Mouse (Mus musculus) right cerebral cortex, postnatal 14 days (tissue): ENCODE results near the gene Gm5965.
"Not testable (repeated sequence)": the region's sequence is repeated elsewhere in the genome, so short reads cannot be mapped to it uniquely, and the experiment has no call there.

Experiments used
- DNase-seq: peaks from one replicate; pipeline ENCODE4 v3.0.0; 2022

Gm5965 gene

GRCm38 (mm10) chr16:88777596-88777995 is at the start of gene Gm5965:
Gene Gm5965, plus strand, starts transcription at chr16:88777896.
- DNase-seq: no peak

DNA sequence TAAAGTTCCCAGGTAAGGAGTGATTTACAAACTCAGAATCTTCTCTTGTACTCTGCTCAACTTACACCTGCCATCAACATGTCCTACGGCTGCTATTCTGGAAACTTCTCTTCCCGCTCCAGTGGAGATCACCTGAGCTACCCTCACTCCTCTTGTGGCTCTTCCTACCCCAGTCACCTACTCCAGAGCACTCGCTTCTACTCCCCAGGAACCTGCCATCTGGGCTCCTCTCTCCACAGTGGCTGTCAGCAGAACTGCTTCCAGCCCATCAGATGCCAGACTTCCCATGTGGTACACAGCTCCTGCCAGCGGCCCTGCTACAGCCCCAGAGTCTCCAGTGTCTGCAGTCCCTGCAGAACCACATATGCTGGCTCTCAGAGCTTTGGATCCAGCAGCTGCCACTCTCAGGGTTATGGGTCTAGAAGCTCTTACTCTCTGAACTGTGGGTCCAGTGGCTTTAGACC is 48.9 kb upstream of the Gm5965 start, which contains the start of gene Krtap13-1:
Gene Krtap13-1 (plus strand): TSS at position 51 of the 464 bp plus-strand sequence.
- DNase-seq: no peak

- DNase-seq: no peak
These were observed 42.3 kb upstream of the Gm5965 start for GRCm38 (mm10) chr16:88735391-88735790.

DNA sequence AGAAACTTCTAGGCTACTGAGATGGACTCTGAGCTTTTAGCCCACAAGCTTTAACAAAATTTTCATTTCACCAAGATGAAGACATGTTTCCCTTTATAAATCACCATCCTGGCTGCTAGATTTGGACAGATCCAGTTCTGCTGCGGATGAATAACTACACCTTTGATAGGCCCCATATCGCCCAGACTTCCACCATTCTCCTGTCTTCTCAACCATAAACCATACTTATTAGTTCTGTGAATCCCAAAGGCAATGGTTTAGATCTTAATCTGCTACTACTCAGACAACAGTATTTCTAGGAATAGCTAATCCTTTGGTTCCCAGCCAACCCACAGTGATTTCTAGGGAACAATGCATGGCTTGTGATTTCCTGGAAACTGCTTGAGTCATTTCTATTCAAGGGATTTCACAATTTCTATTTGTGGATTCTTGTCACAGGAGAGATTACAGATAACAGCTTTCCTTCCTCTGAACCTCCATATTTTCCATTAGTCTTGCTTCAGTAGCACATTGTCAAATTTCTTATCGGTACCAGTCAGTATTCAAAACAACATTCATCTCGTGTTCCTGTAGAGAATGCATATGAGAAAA is 32.9 kb upstream of the Gm5965 start:
- DNase-seq: no peak

DNA sequence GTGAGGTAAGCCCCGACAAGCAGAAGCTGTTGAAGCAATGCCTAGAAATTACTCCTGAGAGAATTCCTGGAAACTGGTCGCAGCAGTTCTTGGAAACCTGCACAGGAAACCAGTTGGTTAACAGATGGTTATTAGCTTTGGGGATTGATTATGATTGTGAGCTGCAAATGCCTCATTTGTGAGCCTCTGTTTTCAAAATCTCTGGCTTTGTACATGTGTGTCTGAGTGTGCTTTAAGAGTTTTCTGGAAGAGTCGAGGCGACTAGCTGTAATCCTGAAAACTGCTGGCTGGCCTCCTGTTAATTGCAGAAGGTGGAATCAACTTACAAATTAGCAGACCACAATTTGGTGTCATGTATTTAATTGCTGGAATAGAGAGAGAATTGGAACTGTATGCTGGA is 29.8 kb upstream of the Gm5965 start:
- DNase-seq: no peak

GRCm38 (mm10) chr16:88751535-88751934 is 26.2 kb upstream of the Gm5965 start, which contains the start of gene Krtap13:
Gene Krtap13, minus strand, starts transcription at chr16:88751635.
- not testable (repeated sequence) for DNase-seq

- DNase-seq: not testable (repeated sequence)
These were observed 19.1 kb upstream of the Gm5965 start, which contains the start of gene 2310034C09Rik for GRCm38 (mm10) chr16:88758547-88758946. Gene 2310034C09Rik, plus strand, starts transcription at chr16:88758847.

GRCm38 (mm10) chr16:88774106-88774505 is 3.6 kb upstream of the Gm5965 start, which contains the start of gene 2310057N15Rik:
Gene 2310057N15Rik, minus strand, starts transcription at chr16:88774206.
- DNase-seq: no peak

DNA sequence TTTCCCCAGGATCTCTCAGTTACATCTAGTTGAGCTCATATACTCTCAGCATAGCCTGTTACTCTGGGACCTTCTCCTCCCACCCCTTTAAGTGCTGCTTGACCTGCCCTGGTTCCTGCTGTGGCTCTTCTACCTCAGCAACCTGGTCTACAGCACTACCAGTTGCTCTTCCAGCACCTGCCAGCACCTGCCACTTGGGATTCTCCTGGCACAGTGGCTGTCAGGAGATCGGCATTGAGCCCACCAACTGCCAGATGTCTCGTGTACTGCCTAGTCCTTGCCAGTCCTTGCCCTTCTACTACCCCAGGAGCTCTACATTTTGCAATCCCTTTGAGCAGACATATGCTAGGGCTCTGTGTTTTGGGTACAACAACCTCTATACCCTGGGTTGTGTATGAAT is 9.1 kb downstream of the Gm5965 start:
- DNase-seq: no peak

- DNase-seq: no peak
These were observed 34.1 kb downstream of the Gm5965 start, which contains the start of gene Gm20741 for GRCm38 (mm10) chr16:88811827-88812226. Gene Gm20741, minus strand, starts transcription at chr16:88812220.

- no peak for DNase-seq
These were observed 42.4 kb downstream of the Gm5965 start, which contains the start of gene Krtap15 for GRCm38 (mm10) chr16:88820066-88820465. Gene Krtap15, plus strand, starts transcription at chr16:88820215.

GRCm38 (mm10) chr16:88823736-88824135 is 46.0 kb downstream of the Gm5965 start:
- no peak for DNase-seq

- DNase-seq: no peak
These were observed 48.5 kb downstream of the Gm5965 start, which contains the start of gene Krtap14 for GRCm38 (mm10) chr16:88826095-88826652. Gene Krtap14, minus strand, starts transcription at chr16:88826145.

- DNase-seq: no peak
These were observed 49.3 kb downstream of the Gm5965 start for GRCm38 (mm10) chr16:88826978-88827377.
